Mouse (Mus musculus) heart, postnatal 0 days (tissue): ENCODE measurements at regions not wholly inside any gene's neighbourhood (a gene's known extent, or its start where the extent isn't known, plus 50 kb on each side); places are given as distances from the start of the nearest gene placed in this dataset.

ENCODE experiments used
- ATAC-seq: fragments of 200-750 bp; cut with Nextera tagmentation; 2 replicates; pipeline ENCODE4 v1.8.0; 2017; ENCODE audit warnings: low read depth, moderate number of reproducible peaks, moderate library complexity; ENCODE audit not compliant: insufficient read depth
- DNase-seq: peaks from one replicate; pipeline ENCODE4 v3.0.0-alpha.2; 2016; ENCODE audit warnings: low spot score
- H3K27ac ChIP-seq: fragments of 300-500 bp; sonication (generic); 2 replicates; pipeline ENCODE4 v1.5.1; 2014; ENCODE audit warnings: low read depth, mild to moderate bottlenecking
- H3K27me3 ChIP-seq: fragments of 300-500 bp; sonication (generic); 2 replicates; pipeline ENCODE4 v1.6.1; 2014; ENCODE audit warnings: low read length, mixed read lengths; ENCODE audit not compliant: control insufficient read depth, insufficient read depth
- H3K36me3 ChIP-seq: fragments of 300-500 bp; sonication (generic); replicated peaks from 2 replicates; pipeline ENCODE4 v1.6.1; 2014; ENCODE audit warnings: low read length, mixed read lengths; ENCODE audit not compliant: control insufficient read depth, insufficient read depth
- H3K4me1 ChIP-seq: fragments of 300-500 bp; sonication (generic); 2 replicates; pipeline ENCODE4 v1.6.1; 2014; ENCODE audit warnings: antibody characterized with exemption; ENCODE audit not compliant: control insufficient read depth, insufficient read depth
- H3K4me2 ChIP-seq: fragments of 300-500 bp; sonication (generic); 2 replicates; pipeline ENCODE4 v1.6.1; 2014; ENCODE audit warnings: low read depth, mild to moderate bottlenecking, low read length, moderate library complexity
- H3K4me3 ChIP-seq: fragments of 300-500 bp; sonication (generic); 2 replicates; pipeline ENCODE4 v1.5.1; 2014; ENCODE audit warnings: low read depth, low read length
- H3K9ac ChIP-seq: fragments of 300-500 bp; sonication (generic); replicated peaks from 2 replicates; pipeline ENCODE4 v1.6.1; 2014; ENCODE audit warnings: low read depth, low read length, mixed read lengths
- H3K9me3 ChIP-seq: fragments of 300-500 bp; sonication (generic); replicated peaks from 2 replicates; pipeline ENCODE4 v1.6.1; 2016; ENCODE audit warnings: low read length; ENCODE audit not compliant: control insufficient read depth
- CTCF ChIP-seq: IDR thresholded peaks from 2 replicates; pipeline ENCODE4 v1.5.1; 2016; ENCODE audit warnings: antibody characterized with exemption, control low read depth, low read depth
- EP300 ChIP-seq: IDR thresholded peaks from 2 replicates; pipeline ENCODE4 v1.6.1; 2016; ENCODE audit warnings: antibody characterized with exemption, low read depth
- WGBS: fragments of 180-500 bp; shearing (Covaris S2); extraction: QIAGEN DNeasy Blood & Tissue Kit; methylation state at CpG from one replicate; pipeline ENCODE4 v1.1.7; 2014; 5-methylcytosine and 5-hydroxymethylcytosine counted together

DNA sequence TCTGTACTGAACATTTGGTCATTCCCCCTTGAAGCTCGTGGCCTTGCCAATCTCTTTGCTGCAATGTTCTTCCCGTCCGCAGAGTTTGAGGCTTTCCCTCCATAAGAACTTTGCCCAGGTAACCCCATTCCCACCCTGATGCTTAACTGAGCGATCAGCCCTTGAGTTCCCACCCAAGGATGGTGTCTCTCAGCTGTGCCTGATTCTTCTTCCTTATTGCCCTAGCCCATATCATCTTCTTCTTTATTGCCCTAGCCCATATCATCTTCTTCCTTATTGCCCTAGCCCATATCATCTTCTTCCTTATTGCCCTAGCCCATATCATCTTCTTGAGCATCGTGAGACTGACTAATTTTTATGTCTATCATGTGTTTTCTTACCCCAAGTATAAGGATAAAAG lies 324.4 kb downstream of the Cbln4 start:
- H3K27me3 ChIP-seq: no peaks in the 10 kb centered on the region
- WGBS: 86% methylated on average over 5 of the region's 5 CpGs

DNA sequence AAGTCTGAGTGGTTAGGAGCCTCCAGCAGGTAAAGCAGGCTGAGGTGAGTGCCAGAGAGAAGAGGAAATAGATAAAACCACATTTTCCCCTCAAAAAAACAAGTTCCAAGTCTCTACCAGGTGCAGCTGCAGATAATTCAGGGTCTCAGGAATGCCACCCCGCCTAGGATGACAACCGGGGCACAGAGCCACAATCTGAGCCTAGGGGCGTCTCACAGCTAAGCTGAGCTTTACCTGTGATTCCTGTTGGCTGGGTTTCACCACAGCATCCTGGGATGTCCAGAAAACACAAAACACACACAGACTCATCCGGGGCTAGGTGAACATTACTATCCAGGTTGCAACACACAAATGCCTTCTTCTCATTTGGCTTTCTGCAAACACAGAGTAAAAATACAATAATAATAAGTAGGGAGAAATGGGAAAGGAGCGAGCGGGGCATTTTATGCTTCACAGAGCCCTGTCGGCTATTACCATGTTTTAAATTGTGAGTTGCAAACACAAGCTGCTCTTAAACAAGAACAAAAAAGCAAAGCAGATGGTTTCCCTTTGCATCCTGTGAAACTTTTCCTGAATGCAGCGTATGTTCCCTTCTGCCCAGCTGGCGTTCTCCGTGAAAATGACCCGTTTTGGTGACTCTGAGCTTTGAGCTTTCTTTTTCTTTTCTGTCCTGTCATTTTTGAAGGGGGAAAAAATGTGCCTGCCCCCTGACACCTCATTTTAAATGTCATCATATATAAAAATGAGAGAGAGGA lies 330.3 kb downstream of the Cbln4 start:
- Histone ChIP-seq H3K27me3 (no peaks in the 10 kb centered on the region), H3K4me3 (no peak overlapping the region), H3K9me3 (no peaks in the 10 kb centered on the region), H3K4me1 (no peaks in the 10 kb centered on the region), H3K36me3 (no peaks in the 10 kb centered on the region), H3K9ac (no peak overlapping the region), H3K4me2 (no peak overlapping the region), H3K27ac (no peak overlapping the region)
- WGBS: 79% methylated on average over 11 of the region's 11 CpGs
- no peak for DNase-seq
- no peak for ATAC-seq
- TF ChIP-seq CTCF: no peak
- TF ChIP-seq EP300: no peak

More for the DNA sequence above, 324.4 kb downstream of the Cbln4 start:
- Histone ChIP-seq H3K27ac (no peak overlapping the region), H3K4me3 (no peak overlapping the region), H3K36me3 (no peaks in the 10 kb centered on the region), H3K4me1 (no peaks in the 10 kb centered on the region), H3K9ac (no peak overlapping the region), H3K9me3 (no peaks in the 10 kb centered on the region), H3K4me2 (no peak overlapping the region)
- no peak for ATAC-seq
- TF ChIP-seq EP300 (no peak), CTCF (no peak)
- DNase-seq: no peak

DNA sequence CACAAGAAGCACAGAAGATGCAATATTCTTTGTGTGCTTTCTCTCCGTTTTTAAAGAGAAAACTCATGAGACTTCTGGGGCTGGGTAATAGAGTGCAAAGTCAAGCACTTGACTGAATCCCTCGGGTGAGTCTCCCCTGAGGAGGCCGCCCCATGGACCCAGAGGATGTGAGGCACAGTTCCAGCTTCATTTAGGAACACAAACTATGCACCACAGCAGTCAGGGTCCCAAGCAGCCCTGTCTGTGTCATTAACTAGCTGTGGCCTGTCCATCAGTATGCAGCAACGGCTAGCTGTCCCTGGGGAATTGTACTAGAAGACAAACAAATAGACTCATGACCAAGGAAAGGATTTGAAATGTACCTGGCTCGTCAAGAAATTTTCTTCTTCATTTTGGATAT lies 349.7 kb downstream of the Cbln4 start:
- H3K9me3 ChIP-seq: no peaks in the 10 kb centered on the region
- no peaks in the 10 kb centered on the region for H3K4me1 ChIP-seq
- TF ChIP-seq CTCF (no peak), EP300 (no peak)

DNA sequence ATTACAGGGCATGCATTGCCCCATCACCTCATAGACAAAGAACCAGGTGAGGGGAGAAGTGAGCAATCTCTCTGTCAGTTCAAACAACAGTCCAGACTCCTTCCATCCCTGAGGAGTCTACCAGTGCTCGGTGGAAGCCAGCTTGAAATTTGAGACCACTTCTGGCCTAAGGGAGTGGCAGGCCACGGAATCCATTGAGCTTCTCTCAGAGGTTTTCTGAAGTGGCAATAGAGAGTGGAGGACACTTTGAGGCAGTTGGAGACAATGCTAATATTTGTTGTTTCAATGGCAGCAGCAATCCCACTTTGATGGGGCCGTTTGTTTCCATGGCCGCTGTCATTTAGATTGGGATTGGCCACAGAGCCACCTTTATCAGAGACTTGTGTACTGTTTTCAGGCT lies 352.5 kb downstream of the Cbln4 start:
- no peak for TF ChIP-seq EP300
- TF ChIP-seq CTCF: no peak
- Histone ChIP-seq H3K9me3 (no peaks in the 10 kb centered on the region), H3K4me3 (no peak overlapping the region), H3K4me1 (no peaks in the 10 kb centered on the region), H3K27ac (no peak overlapping the region), H3K36me3 (no peaks in the 10 kb centered on the region), H3K9ac (no peak overlapping the region), H3K4me2 (no peak overlapping the region), H3K27me3 (no peaks in the 10 kb centered on the region)
- 35% methylated on average over 4 of the region's 4 CpGs for WGBS
- no peak for ATAC-seq
- DNase-seq: no peak

More for the DNA sequence above, 349.7 kb downstream of the Cbln4 start:
- Histone ChIP-seq H3K9ac (no peak overlapping the region), H3K27ac (no peak overlapping the region), H3K4me2 (no peak overlapping the region), H3K4me3 (no peak overlapping the region), H3K27me3 (no peaks in the 10 kb centered on the region), H3K36me3 (no peaks in the 10 kb centered on the region)
- WGBS: 78% methylated on average over 5 of the region's 5 CpGs
- ATAC-seq (no peak), DNase-seq (no peak)

DNA sequence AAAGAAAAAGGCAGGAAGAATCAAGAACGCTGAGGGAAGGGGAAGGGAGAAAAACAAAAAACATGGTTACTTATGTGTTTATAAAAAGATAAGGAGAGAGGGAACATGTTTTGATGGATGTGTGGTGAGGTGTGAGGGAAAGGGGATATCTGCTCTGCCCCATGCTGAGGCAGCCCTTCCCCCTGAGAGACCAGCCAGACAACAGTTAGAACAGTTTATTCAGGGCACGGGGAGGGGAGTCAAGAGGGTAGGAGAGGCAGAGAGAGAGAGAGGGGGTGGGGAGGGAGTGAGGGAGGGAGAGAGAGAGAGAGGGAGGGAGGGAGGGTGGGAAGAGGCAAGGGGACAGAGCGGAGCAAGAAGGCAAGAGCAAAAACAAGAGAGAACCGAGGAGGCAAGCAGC lies 354.2 kb downstream of the Cbln4 start:
- Histone ChIP-seq H3K4me2 (no peak overlapping the region), H3K9ac (no peak overlapping the region), H3K4me3 (no peak overlapping the region), H3K27me3 (no peaks in the 10 kb centered on the region), H3K9me3 (no peaks in the 10 kb centered on the region), H3K27ac (no peak overlapping the region), H3K36me3 (no peaks in the 10 kb centered on the region), H3K4me1 (no peaks in the 10 kb centered on the region)
- WGBS: 23% methylated on average over 4 of the region's 4 CpGs
- DNase-seq (no peak), ATAC-seq (no peak)
- TF ChIP-seq CTCF (no peak), EP300 (no peak)

DNA sequence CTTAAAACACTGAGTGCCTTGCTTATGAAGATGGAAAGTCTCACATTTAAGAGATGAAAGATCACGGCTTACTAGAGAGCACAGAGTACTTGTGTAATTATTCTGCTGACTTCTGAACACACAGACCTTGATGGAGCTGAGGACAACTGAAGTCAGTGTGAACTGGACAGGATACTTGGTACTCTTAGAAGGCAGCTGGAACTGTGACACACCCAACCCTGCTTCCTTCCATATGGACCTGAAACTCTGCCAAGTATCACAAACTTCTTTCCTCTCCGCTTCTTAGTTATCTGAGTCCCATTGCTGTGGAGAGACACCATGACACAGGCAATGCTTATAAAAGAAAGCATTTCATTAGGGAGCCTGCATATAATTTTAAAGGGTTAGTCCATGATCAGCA lies 365.3 kb downstream of the Cbln4 start:
- peak overlapping the region; percentile 16; the same call in 1 of the 2 replicates for H3K27ac ChIP-seq
- no peak overlapping the region for H3K4me3 ChIP-seq
- H3K9ac ChIP-seq: no peak overlapping the region
- no peak overlapping the region for H3K4me2 ChIP-seq
- no peaks in the 10 kb centered on the region for H3K27me3 ChIP-seq
- H3K36me3 ChIP-seq: no peaks in the 10 kb centered on the region
- TF ChIP-seq EP300 (0 out of 2 replicates have a peak, but pooled peaks have one; percentile 20), CTCF (no peak)
- 32% methylated on average over 2 of the region's 2 CpGs for WGBS
- ATAC-seq: peak; percentile 74; the same call in 1 of the 2 replicates
- peak; percentile 45 for DNase-seq
- no peaks in the 10 kb centered on the region for H3K4me1 ChIP-seq
- H3K9me3 ChIP-seq: 0 out of 2 replicates have a peak, but pooled peaks cover 8% of the 10 kb centered on the region
